Mouse (Mus musculus) E14TG2a.4 (cell line): Measurements from ENCODE around the gene Cadps2.

Source experiments
- H3K27me3 ChIP-seq: 2 replicates; pipeline ENCODE4 v1.6.1; 2014; ENCODE audit warnings: low read length, control low read depth; ENCODE audit not compliant: insufficient read depth
- H3K36me3 ChIP-seq: 2 replicates; pipeline ENCODE4 v1.6.1; 2014; ENCODE audit warnings: low read length, control low read depth; ENCODE audit not compliant: insufficient read depth
- H3K4me1 ChIP-seq: replicated peaks from 2 replicates; pipeline ENCODE4 v1.6.1; 2014; ENCODE audit warnings: low read depth, low read length, control low read depth
- H3K4me3 ChIP-seq: replicated peaks from 2 replicates; pipeline ENCODE4 v1.5.1; 2014; ENCODE audit warnings: mild to moderate bottlenecking, low read length
- H3K9me3 ChIP-seq: 2 replicates; pipeline ENCODE4 v1.6.1; 2014; ENCODE audit warnings: low read length, control low read depth
- CTCF ChIP-seq: conservative IDR thresholded peaks from 2 replicates; pipeline ENCODE4 v1.5.1; 2014; ENCODE audit warnings: low read length
- NANOG ChIP-seq: IDR thresholded peaks from 2 replicates; pipeline ENCODE4 v1.6.1; 2014; ENCODE audit warnings: borderline replicate concordance, low read length, mixed read lengths
- POU5F1 ChIP-seq: IDR thresholded peaks from 2 replicates; pipeline ENCODE4 v1.6.1; 2014; ENCODE audit warnings: low read length, borderline replicate concordance

The Cadps2 gene

GRCm38 (mm10) chr6:23255161-23255560 is 584.1 kb downstream of the Cadps2 start:
- peaks cover 23% of the 10 kb centered on the region for H3K4me1 ChIP-seq
- TF ChIP-seq CTCF (no peak), NANOG (no peak), POU5F1 (no peak)
- H3K4me3 ChIP-seq = no peak overlapping the region
- H3K36me3 ChIP-seq = no peaks in the 10 kb centered on the region
- H3K9me3 ChIP-seq = no peaks in the 10 kb centered on the region
- peaks cover 85% of the 10 kb centered on the region for H3K27me3 ChIP-seq

DNA sequence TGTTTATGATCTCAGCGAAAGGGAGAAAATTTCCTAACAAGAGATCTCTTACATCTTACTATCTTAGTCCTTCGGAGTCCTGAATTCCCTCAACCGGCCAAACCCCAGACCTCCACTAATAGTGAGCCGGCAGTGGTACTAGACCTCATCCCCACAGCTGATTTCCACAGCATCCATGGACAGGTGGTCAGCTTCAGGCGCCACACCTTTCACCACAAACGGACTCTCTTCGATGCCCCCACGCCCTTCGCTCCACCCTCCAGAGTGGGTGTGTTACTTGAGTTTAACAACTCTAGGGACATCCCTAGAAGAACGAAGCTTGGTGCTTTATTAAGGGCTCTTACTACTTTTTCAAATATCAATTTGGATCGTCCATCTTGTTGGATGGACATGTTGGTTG is 584.6 kb downstream of the Cadps2 start:
- TF ChIP-seq CTCF (no peak), NANOG (no peak), POU5F1 (no peak)
- Histone ChIP-seq H3K4me3 (no peak overlapping the region), H3K9me3 (no peaks in the 10 kb centered on the region), H3K4me1 (peaks cover 27% of the 10 kb centered on the region), H3K27me3 (peaks cover 85% of the 10 kb centered on the region), H3K36me3 (no peaks in the 10 kb centered on the region)

- H3K4me3 ChIP-seq = peak overlapping the region; percentile 60
- peaks cover 84% of the 10 kb centered on the region for H3K27me3 ChIP-seq
- H3K36me3 ChIP-seq = no peaks in the 10 kb centered on the region
- TF ChIP-seq NANOG (no peak), CTCF (no peak), POU5F1 (no peak)
- no peaks in the 10 kb centered on the region for H3K9me3 ChIP-seq
- peaks cover 33% of the 10 kb centered on the region for H3K4me1 ChIP-seq
These were observed 585.6 kb downstream of the Cadps2 start for GRCm38 (mm10) chr6:23253353-23254311.

DNA sequence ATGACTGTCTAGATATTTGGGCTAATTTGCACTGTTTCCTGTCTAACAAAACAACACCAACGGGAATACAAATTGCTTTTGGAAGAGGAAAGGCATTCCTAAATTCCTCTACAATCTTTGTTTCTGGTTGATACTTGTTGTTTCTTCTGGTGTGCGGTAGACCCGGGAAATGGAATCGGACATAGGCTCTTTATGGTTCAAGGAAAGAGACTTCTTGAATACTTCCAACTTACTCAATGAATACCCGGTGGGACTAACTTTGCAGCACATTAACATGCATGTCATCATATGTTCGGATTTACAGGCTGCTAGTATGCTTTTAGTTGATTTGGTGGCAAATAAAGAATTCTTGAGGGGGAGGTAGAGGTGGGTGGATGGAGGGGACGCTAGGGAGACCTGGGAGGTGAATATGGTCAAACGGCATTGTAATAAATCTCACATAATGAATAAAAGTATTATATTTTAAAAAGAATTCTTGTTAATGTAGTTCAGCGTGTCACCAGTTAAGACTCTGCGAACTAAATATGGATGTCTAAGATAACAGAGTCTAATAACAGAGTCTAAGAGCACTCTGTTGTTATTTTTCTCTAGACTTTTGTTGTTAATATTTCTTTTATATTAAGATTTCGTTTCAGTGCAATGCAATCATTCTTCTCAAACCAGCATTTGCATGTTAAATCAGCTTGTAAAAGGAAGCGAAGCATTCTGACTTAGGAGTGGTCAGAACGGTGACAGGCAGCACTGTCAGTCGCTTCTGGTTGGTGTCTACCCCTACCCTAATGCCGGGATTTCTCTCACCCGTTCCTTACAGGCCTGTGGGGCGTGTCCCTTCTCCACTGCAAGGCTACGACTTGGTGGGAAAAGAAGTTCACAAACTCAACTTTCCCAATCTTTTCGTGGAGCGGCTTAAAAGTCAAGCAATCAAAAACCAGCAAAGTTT is 586.8 kb downstream of the Cadps2 start:
- Histone ChIP-seq H3K4me1 (peaks cover 43% of the 10 kb centered on the region), H3K9me3 (no peaks in the 10 kb centered on the region), H3K27me3 (peaks cover 85% of the 10 kb centered on the region), H3K4me3 (no peak overlapping the region), H3K36me3 (no peaks in the 10 kb centered on the region)
- TF ChIP-seq CTCF = no peak
- no peak for TF ChIP-seq NANOG
- no peak for TF ChIP-seq POU5F1

GRCm38 (mm10) chr6:23251431-23251830 is 587.8 kb downstream of the Cadps2 start:
- TF ChIP-seq POU5F1 (no peak), CTCF (no peak), NANOG (no peak)
- H3K27me3 ChIP-seq = peaks cover 90% of the 10 kb centered on the region
- H3K4me3 ChIP-seq = no peak overlapping the region
- no peaks in the 10 kb centered on the region for H3K36me3 ChIP-seq
- peaks cover 53% of the 10 kb centered on the region for H3K4me1 ChIP-seq
- no peaks in the 10 kb centered on the region for H3K9me3 ChIP-seq

DNA sequence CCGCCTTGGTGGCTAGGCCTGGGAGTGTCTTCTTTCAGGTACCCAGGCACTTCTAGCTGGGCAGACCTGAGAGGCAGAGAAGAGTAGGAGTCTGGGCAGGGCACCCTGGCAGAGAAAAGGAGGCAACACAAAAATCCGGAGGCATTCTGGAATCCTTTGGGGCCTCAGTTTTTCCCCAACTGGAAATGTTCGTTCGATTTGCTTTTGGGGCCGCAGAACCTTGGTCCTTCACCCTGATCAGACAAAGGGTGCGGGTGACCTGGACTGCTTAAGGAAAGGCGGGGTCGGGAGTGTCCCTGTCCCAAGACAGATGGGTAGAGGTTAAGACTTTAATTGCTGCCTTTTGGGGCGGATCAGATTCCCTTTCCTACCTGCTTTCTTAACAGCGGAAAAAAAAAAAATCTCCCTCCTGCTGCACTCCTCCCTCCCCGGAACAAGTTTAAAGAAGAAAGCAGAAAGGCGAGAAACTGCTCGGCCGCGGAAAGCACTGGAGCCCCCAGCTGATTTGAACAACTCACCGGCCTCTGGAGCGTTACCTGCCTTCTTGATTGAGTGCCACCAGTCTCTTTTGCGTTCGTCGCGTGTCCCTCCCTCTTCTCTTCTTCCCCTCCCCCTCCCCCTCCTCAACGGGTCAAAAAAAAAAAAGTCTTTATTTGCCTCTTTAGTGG is 588.8 kb downstream of the Cadps2 start:
- no peak for TF ChIP-seq NANOG
- no peak for TF ChIP-seq POU5F1
- no peak for TF ChIP-seq CTCF
- Histone ChIP-seq H3K4me3 (peak overlapping the region; percentile 72), H3K9me3 (no peaks in the 10 kb centered on the region), H3K36me3 (no peaks in the 10 kb centered on the region), H3K4me1 (peaks cover 57% of the 10 kb centered on the region), H3K27me3 (peaks cover 91% of the 10 kb centered on the region)

- Histone ChIP-seq H3K4me1 (peaks cover 58% of the 10 kb centered on the region), H3K9me3 (no peaks in the 10 kb centered on the region), H3K27me3 (peaks cover 89% of the 10 kb centered on the region), H3K4me3 (peak overlapping the region; percentile 72), H3K36me3 (no peaks in the 10 kb centered on the region)
- TF ChIP-seq NANOG (no peak), CTCF (peak; percentile 18; the same call in 1 of the 2 replicates), POU5F1 (no peak)
These were observed 589.5 kb downstream of the Cadps2 start for GRCm38 (mm10) chr6:23249616-23250287.

DNA sequence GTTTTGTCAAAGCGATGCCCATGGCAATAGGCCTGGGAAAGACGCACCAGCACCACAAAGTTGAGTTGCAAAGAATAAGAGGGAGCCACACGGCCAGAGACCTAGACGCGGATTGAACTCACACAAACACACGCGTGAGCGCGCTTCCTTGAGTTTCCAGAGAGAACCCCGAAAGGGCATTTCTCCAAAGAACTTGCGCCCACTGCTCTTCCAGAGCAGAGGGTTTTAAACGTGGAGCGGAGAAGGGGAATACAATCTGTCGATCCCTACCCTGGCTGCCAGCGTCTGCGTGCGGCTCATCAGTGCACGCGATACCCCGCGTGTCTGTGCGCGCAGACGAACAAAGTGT is 590.2 kb downstream of the Cadps2 start:
- no peaks in the 10 kb centered on the region for H3K9me3 ChIP-seq
- peaks cover 89% of the 10 kb centered on the region for H3K27me3 ChIP-seq
- no peak for TF ChIP-seq NANOG
- no peak for TF ChIP-seq CTCF
- no peak for TF ChIP-seq POU5F1
- peak overlapping the region; percentile 72 for H3K4me3 ChIP-seq
- H3K36me3 ChIP-seq = no peaks in the 10 kb centered on the region
- H3K4me1 ChIP-seq = peaks cover 57% of the 10 kb centered on the region
